Mouse (Mus musculus): ENCODE measurements around the gene Tmem132a.

The Tmem132a gene

DNA sequence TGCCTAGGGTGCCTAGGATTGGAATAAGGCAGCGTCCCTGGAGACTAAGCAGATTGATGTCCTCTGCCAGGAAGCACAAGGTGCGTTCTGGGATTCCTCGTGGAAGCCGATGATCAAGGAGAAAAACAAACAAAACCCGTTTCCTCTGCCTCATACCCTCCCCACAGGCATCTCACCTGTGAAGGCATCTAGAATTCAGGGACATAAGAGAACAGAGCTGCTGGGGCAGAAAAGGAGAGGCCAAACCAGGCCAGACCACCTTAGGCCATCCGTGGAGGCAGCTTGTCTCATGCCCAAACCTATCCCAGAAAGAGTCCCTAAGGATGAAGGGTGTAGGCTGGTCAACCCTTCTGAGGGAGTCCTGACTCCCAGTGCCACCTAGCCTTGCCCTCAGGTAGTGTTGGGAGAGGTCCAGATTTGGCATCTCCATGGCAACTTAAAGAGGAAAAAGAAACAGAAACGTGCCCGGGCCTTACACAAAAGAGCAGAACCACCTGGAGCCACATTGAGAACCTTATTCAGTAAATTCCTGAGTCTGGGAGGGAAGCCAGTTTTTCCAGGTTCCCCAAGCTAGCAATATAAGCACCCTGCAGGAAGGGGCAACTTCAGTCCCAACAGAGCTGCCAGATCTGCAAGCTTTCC, at the start of gene Tmem132a:
TSS of gene Tmem132a (minus strand) at position 55 of the 642 bp plus-strand sequence.
- DNase-seq (ENCODE audit: low read depth, low spot score) = no peak

DNA sequence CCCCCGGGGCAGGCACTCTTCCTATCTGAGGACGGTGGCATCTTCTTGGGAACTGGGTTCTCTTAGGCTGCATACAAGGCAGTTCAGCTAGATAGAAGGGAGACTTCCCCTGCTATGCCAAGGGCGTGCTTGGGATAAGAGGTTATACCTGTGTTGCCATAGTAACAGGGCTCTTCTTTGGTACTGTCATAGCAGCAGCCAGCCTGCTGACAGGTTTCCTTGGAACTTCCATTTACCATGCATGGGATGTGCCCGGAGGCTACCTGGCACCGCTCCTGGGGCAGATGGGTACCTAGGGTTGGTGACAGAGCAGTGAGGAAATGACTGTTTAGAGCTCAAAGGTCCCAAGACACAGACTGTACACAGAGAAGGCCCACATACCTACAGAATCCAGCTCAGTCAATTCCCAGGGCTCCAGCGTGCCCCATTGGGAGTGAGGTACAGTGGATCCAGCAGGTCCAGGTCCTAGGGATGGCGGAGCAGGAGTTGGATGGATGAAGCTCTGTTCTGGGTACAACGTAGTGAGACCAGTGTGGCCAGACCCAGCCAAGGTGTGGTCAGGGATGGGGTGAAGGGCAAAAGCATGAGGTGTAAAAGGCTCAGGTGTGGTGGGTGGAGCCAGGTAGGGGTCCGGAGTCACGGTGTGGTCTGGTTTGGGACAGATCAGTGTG, 48.7 kb upstream of the Tmem132a start:
- DNase-seq (ENCODE audit: low read depth, low spot score) = no peak

DNA sequence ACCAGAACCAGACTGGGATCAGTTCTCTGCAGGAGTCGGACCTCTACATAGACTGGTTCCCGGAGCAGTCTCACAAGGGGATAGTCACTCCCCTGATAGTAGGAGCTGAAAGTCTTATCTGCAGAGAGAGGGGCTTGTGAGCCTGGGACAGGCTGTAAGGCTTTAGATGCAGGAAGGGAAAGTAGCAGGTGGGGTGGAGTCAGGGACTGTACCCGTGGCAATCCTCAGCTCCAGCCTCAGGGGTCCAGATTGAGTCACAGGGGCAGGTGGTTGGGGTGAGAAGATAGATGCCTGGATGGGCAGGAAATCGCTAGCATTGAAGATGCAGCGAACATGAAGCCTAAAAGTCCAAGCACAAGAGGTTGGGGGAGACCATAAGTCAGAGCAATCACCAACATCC, 46.8 kb upstream of the Tmem132a start:
- peak; percentile 82 for DNase-seq (ENCODE audit: low read depth, low spot score)

DNA sequence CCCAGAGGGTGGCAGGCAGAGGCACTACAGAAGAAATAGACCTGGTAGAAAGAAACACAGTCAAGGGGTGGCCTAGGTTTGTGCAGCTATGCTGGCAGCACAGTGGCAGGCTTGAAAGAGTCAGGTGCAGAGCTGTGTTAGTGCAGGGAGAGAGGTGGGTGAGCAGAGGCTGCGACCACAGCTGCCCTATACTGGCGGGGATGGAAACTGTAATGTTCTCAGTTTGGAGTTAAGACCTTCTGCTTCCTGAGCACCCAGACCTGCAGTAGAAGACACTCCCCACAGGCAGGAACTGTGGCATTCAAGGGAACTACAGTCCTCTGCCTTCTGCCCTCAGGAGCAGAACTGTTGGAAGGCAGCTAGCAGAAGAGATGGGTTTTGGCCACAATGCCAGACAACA, 45.1 kb upstream of the Tmem132a start:
- peak; percentile 66 for DNase-seq (ENCODE audit: low read depth, low spot score)

DNA sequence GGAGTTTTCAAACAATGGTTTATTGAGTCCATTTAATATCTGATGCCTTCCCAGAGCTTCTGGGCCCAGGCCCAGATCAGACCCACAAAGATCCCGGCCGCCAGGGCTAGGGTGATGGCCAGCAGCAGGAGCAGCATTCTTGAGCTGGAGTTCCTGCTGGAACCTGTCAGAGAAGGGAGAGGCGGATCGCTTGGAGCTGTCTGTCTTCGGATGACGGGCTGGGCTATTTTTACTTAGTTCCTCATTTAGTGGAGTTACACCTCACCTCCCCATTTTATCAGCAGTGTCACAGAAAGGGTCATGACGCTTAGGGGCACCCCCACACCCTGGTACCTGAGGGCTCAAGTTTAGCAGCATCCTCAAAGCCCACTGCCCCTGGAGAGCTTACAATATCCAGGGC, 44.6 kb upstream of the Tmem132a start:
- peak; percentile 81 for DNase-seq (ENCODE audit: low read depth, low spot score)

DNA sequence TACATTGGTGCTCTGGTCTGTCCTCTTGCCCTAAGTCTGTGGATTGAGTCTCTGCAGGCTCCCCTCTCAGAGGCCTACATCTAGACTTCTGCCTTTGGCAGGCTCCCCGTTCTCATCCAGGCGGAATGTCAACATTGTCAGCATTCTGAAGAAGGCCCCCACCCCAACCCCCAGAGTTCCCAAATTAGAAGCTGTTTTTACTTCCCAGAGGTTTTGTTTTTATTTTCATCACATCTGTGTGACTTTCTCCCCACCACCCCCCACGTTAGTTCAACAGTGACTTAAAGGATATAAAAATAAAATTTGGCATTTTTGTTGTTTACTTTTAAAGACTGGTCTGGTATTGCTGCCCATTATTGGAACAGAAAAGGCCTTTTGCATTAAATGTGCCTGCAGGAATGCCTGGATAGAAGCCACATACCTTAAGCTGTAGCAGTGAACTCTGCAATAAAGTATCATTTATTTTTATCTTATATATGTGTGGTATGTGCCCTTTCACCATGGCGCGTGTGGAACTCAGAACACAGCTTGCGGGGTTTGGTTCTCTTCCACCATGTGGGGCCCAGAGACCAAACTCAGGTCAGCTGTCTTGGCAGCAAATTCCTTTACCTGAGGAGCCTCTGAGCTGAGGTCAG, 39.5 kb upstream of the Tmem132a start:
- DNase-seq (ENCODE audit: low read depth, low spot score) = no peak

DNA sequence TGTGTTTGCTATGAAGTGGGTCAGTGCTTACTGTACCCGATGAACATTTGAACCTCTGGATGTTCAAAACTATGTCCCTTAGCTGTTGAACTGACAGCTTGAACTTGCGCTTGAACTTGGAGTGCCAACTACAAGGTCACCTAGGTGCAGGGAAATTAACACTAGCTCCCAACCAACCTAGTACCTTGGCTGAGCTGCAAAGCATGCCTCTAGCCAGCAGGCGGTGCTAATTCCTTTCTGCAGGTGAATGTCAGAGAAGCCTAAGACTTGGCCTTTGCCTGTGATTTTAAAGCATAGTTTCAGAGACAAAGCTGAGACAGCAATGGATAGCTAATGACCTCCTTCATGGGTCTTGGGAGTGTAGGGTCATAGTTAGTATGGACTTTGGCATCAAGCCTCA, 38.2 kb upstream of the Tmem132a start:
- DNase-seq (ENCODE audit: low read depth, low spot score) = peak; percentile 64

DNA sequence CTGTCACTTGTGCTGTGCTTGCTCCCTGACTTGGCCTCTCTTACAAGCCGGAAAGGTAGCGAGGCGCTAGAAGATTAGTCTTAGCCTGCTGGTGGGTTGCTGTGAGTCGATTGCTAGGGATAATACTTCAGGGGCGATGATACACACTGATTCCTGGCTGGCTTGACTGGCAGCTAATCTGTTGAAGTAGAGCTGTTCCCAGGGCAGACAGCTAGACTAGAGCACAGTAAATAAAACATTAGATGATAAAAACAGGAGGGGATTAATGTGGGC, 35.9 kb upstream of the Tmem132a start:
- DNase-seq (ENCODE audit: low read depth, low spot score) = no peak

DNA sequence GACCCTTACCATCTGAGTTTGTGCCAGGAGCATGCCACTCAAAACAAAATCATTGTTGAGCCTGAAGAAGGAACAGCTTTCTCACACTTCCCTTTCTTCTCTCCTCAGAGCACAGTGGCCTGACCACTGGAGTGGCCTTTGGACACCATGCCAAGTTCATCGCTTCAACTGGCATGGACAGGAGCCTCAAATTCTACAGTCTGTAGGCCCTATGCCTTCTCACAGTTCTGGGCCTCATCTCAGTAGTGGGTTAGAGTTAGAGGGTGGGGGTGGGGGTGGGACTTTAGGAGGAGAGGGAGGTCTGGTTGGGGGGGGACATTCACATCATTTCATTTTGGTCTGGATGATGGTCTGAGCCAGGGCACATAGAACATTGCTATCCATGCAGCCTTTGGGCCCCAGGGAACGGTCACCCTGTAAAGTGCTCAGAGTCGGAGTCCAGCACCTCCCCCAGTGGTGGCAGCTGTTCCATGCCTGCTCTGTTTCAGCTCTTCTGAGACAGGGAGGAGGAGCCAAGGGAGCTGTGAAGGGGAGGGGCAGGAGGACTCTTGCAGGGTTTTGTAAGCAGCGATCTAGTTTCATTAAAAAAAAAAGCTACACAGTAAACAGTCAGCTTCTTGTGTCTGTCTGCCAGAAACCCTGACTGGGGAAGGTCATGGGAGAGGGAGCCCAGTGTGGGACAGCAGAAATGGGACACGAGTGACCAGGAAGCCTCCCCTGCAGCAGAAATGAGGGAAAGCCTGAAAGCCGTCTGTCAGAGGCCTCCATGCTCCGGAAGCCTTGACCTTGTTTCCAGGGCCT, 35.4 kb upstream of the Tmem132a start:
- DNase-seq (ENCODE audit: low read depth, low spot score) = no peak

DNA sequence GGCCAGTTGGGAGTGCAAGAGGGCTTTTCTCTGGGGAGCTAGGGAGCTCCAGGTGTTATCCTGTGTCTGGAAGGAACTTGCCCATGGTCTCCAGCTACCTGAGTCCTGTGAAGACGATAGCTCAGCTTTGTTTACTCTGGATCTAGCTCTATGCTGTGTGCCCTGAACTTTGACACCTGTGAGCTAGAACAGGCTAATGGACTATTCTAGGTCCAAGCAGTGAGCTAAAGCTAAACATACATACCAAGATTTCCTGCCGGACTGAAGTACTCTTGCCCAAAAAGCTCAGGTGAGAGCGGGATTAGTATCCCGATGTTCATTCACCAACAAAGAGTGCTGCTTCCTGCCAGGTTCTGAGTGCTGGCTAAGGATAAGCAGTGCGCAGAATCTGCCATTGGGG, 34.8 kb upstream of the Tmem132a start:
- DNase-seq (ENCODE audit: low read depth, low spot score) = no peak

DNA sequence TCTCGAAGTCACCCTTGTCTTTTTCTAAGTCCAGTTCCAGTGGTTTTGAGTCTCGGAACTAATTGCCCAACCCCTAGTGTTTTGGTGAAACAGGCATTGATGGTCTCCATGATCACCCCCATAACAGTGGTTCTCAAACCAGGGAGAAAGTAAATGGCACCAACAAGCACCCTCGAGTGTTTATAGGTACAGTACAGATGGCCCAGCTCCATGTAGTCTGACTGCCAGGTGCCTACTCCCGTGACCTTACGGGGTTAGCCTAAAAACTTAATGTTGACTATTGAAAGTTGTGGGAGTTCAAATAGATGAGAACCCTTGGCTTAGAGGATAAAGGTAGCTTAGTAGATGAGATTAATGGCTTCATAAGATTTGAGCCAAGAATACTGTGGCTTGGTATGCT, 31.3 kb upstream of the Tmem132a start:
- no peak for DNase-seq (ENCODE audit: low read depth, low spot score)

DNA sequence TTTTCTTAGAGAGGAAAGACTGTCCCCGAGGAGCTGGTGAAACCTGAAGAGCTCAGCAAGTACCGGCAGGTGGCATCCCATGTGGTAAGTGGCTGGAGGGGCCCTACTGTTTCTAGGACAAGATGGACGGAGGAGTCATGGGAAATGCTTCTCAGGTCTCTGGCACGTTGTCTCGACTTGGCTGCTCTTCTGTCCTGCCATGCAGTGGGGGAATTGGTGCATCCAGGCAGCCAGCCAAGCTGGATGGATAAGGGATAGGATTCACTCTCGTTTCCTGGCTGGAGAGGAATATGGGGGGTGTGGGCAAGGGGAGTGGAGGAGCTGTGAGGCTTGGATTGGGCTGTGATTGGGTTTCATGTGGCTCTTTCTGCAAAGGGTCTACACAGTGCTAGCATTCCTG, 30.6 kb upstream of the Tmem132a start:
- DNase-seq (ENCODE audit: low read depth, low spot score) = no peak

DNA sequence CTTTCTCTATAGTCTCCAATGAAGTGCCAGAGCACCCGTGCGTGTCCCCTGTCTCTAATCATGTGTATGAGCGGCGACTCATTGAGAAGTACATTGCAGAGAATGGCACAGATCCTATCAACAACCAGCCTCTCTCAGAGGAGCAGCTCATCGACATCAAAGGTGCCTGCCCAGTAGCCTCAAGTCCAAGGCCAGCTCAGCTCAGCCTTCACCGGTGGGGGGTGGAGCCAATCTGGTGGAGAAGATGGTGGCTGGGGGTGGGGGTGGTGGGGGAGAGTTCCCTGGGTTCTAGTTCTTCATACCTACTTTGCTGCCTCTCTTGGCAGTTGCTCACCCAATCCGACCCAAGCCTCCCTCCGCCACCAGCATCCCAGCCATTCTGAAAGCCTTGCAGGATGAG, 27.8 kb upstream of the Tmem132a start:
- DNase-seq (ENCODE audit: low read depth, low spot score) = no peak

DNA sequence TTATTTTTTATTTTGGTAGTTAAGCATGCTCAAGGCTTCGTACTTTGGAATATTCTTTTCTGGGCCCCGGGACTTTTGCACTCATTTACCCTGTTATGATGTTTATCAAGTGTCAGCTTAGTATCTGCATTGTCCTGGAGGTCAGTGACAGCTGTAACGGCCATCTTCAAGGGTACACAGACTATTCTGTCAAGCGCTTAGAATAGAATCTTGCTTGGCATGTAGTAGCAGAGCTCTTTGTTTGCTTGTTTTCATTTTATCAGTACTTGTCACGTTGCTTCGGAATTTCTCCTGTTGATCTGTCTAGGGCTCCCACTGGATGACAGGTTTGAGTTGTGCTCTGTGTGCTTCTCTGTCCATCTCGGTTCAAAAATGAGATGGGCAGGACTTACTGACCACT, 27.1 kb upstream of the Tmem132a start:
- no peak for DNase-seq (ENCODE audit: low read depth, low spot score)

DNA sequence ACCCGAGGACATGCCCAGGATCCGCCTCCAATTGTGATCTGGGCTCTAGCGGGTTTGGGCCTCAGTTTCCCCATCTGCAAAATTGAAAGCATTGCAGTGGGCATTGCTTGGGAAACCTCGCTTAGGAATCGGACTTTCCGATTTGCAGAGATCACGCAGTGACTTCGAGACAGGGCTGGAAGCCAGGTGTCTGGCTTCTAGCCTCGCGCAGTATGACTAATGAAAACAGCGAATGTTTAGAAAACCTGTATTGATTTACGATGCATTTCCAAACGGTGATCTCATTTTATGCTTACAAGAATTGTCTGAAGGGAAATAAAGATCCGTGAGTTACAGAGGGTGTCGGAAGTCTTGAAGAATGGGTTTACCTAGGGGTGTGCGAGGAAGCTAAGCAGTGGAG, 26.0 kb upstream of the Tmem132a start:
- DNase-seq (ENCODE audit: low read depth, low spot score) = no peak

DNA sequence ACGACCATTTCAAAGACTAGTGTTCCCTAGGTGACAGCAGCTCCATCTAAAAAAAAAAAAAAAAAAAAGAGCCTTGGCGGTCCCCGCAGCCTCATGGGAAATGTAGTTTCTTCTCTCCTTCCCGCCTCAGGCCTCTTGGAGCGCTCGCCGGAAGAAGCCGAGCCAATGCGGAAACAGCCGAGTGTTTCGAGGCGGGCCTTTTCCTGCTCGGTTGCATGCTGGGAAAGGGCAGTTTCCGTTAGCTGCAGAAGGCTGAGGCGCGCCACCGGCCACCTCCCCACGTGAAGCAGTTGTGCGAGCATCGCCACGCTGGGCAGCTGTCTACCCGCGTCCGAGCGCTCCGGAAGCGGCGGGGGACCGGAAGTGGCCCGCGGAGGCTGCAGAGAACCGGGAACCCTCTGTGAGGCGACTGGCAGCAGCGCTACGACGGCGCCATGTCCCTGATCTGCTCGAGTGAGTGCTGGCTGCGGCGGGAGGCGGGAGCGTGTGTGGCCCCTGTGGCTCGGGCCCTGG, 25.3 kb upstream of the Tmem132a start, which contains the start of gene Prpf19:
TSS of gene Prpf19 (plus strand) at position 216 of the 513 bp plus-strand sequence.
- DNase-seq (ENCODE audit: low read depth, low spot score) = peak; percentile 97

DNA sequence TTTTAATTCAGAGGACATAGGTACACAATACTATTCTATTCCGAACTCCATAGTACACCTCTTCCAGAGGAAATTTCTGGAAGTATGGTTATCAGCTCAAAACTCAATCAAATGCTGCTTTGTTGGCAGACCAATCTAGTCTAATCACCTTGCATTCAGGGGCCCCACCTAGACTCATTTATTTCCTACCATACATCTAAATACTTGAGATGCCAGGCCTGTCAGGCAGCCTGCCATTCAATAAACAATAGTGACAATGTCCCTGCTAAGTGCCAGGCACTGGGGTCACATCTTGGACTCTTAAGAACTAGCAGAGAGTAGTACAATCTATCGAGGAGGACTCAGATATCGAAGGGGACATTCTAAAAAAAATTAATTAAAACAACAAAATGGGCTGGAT, 22.5 kb upstream of the Tmem132a start:
- DNase-seq (ENCODE audit: low read depth, low spot score) = no peak

DNA sequence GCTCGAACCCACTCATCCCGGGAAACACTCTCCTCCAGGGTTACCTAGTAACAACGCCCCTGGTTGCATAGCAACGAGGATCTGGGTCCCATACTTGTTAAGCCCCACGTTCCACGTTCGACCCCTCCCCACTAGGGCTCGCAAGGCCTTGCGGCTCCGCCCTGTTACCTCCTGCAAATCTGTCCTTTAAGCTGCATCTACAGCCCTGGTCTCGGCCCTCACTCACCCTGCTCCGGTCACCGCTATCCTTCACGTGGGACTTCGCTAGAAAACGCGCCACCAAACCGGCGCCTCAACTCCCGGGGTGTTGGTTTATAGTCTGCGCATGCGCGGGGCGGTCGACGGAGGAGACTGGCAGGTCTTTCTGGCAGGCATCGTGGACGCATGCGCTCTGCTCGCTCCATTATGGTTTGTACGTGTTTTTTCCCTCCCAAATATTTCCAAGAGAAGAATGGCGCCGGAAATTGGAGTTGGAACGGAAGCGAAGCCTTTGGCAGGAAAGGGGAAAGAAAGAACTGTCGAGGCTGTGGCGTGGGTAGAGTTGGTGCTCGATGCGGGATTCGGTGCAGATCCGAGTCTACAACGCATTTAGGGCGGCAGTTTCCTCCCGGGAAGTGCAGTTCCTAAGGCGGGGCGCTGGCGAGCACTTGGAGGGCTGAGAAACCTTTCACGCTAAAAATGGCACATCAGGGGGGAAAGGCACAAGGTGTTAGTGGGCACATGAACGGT, 11.8 kb upstream of the Tmem132a start, which contains the start of gene Tmem109:
TSS of gene Tmem109 (minus strand) at position 576 of the 729 bp plus-strand sequence.
- peak; percentile 96 for DNase-seq (ENCODE audit: low read depth, low spot score)

DNA sequence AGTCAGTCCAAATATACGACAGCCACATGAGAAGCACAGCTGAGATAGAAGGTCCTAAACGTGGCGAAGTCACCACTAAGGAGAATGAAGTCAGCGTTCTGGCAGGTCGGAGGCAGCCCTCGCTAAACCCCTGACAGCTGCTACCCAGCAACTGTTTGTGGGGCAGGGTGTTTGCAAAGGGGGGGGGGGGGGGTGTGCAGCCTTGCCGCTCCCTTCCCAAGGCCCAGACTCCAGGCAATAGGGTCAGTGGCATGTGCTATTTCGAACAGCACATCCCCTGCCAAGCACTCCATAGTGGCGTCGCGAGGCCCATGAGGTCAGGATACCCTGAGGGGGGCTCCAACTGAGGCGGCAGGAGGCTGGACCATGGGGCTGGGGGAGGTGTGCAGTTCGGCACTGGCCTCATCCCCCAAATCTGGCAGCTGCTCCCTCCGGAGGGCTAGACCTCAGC, 11.3 kb upstream of the Tmem132a start:
- no peak for DNase-seq (ENCODE audit: low read depth, low spot score)

DNA sequence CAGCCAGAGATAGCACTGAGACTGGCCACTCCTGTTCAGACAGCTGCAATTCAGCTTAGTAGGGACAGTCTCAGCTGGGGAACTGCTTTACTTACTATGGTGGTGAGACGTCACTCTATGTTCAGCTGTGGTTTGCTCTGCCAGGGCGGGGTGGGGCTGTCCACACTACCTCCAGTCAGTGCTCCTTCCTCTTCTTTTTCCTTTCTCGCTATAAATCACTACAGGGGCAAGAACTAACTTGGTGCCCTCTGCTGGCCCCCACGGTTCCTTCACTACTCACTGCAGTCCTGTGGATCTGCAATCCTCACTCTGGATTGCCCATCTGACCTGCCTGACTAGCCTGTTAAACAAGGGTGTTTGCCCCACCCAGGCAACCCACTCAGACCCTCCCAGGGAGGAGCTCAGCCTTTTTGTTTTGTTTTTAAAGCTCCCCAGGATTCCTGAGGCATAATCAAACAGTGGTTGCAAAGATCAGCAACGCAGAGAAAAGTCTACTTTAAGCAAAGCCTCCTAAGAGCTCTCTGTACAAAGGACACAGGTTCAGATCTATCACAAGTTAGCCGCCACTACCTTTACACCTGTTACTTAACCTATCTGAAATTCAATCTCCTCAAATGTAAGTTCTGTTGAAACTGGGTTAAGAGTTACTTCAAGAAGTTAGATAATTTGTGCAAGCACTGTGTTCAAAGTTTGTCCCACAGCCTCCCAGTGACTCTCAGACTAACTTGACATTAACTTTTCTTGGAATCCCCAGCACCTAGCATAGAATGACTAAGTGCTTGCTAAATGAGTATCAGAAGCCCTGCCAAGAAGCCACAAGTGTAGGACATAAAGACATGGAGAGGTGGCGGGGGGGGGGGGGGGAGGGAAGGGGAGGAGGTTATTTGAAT, 10.6 kb upstream of the Tmem132a start:
- peak; percentile 86 for DNase-seq (ENCODE audit: low read depth, low spot score)
